ENCODE assay signal across 8 mouse cellular contexts in genomic region chr13:47848371-47849188, GRCm38 (mm10).
A peak's percentile ranks its signal among the peaks of the same experiment; 100 is the strongest.
DNase-seq lines count a peak whose midpoint lies in the region; ATAC-seq and TF ChIP-seq lines count a peak whose summit lies in the region.

No protein-coding gene starts in this region.

- H3K9ac ChIP-seq in forebrain, embryonic 16.5 days (replicated peaks; ENCODE audit: low read depth, low read length) = no peak overlapping the region
- H3K9ac ChIP-seq in midbrain, postnatal 0 days (replicated peaks; ENCODE audit: low read length, poor library complexity, severe bottlenecking) = no peak overlapping the region; the same call in 1 of the 2 replicates

- H3K36me3 ChIP-seq in forebrain, embryonic 16.5 days (ENCODE audit: control insufficient read depth, insufficient read depth) = no peaks in the 10 kb centered on the region
- no peaks in the 10 kb centered on the region for H3K36me3 ChIP-seq in midbrain, postnatal 0 days (ENCODE audit: insufficient read depth, low read length)

- H3K4me3 ChIP-seq in forebrain, embryonic 16.5 days (replicated peaks; ENCODE audit: low read length) = no peak overlapping the region
- H3K4me3 ChIP-seq in midbrain, postnatal 0 days (ENCODE audit: low read depth, low read length) = no peak overlapping the region

- H3K9me3 ChIP-seq in forebrain, embryonic 16.5 days (ENCODE audit: control insufficient read depth, low read length) = no peaks in the 10 kb centered on the region
- H3K9me3 ChIP-seq in midbrain, postnatal 0 days (ENCODE audit: low read length) = no peaks in the 10 kb centered on the region

- peak; percentile 48 for DNase-seq in kidney, postnatal 10 days
- no peak for DNase-seq in kidney, adult 18-20 months
- peak; percentile 62 to 72 for DNase-seq in layer of hippocampus, postnatal 10 days (ENCODE audit: low spot score in 2 of 2)
- peak; percentile 91 for DNase-seq in midbrain, postnatal 0 days (ENCODE audit: low spot score)
- no peak for DNase-seq in thymus, postnatal 0 days (ENCODE audit: low spot score)
- no peak for DNase-seq in spleen, postnatal 4 days (ENCODE audit: low spot score in 2 of 2)
- no peak for DNase-seq in spleen, postnatal 10 days (ENCODE audit: low spot score in 2 of 2)

- no peaks in the 10 kb centered on the region for H3K27me3 ChIP-seq in forebrain, embryonic 16.5 days (replicated peaks; ENCODE audit: control insufficient read depth, insufficient read depth, low read length)
- H3K27me3 ChIP-seq in midbrain, postnatal 0 days (ENCODE audit: insufficient read depth, low read length) = no peaks in the 10 kb centered on the region

- 27% methylated on average over 11 of the region's 11 CpGs for WGBS in forebrain, embryonic 16.5 days
- WGBS in midbrain, postnatal 0 days = 38% methylated on average over 11 of the region's 11 CpGs

- ATAC-seq in forebrain, embryonic 16.5 days = peak; percentile 92
- peak; percentile 31; the same call in 1 of the 2 replicates for ATAC-seq in midbrain, postnatal 0 days (ENCODE audit: low FRiP score)

- peaks cover 18% of the 10 kb centered on the region for H3K4me1 ChIP-seq in forebrain, embryonic 16.5 days (replicated peaks; ENCODE audit: control insufficient read depth, insufficient read depth, low read length)
- peaks cover 5% of the 10 kb centered on the region; the same call in 1 of the 2 replicates for H3K4me1 ChIP-seq in midbrain, postnatal 0 days (ENCODE audit: insufficient read depth, low read length)

- H3K4me2 ChIP-seq in forebrain, embryonic 16.5 days (ENCODE audit: low read length) = peak overlapping the region; percentile 13; the same call in 1 of the 2 replicates
- no peak overlapping the region for H3K4me2 ChIP-seq in midbrain, postnatal 0 days (ENCODE audit: low read depth, low read length, poor library complexity, severe bottlenecking)

- TF ChIP-seq CTCF in midbrain, postnatal 0 days (IDR thresholded peaks at IDR 0.05) = no peak

- peak overlapping the region; percentile 62 for H3K27ac ChIP-seq in forebrain, embryonic 16.5 days (ENCODE audit: low read length)
- H3K27ac ChIP-seq in midbrain, postnatal 0 days (ENCODE audit: low read depth, low read length) = peak overlapping the region; percentile 38; the same call in 1 of the 2 replicates

Comparison
In these comparisons a context has a peak if more than half of its experiments do, and no peak if none do; other contexts are left out.
1. DNase-seq: peak in kidney, postnatal 10 days (single experiment), layer of hippocampus, postnatal 10 days (2 of 2) and midbrain, postnatal 0 days (single experiment); none in kidney, adult 18-20 months (single experiment), thymus, postnatal 0 days (single experiment), spleen, postnatal 4 days (0 of 2) and spleen, postnatal 10 days (0 of 2).